Mouse (Mus musculus): ENCODE data around the gene Coq8a.
A peak's percentile ranks its signal among the peaks of the same experiment; 100 is the strongest.

Coq8a gene

GRCm38 (mm10) chr1:180197956-180198355, 1.4 kb downstream of the Coq8a start:
- DNase-seq (ENCODE audit: low spot score): no peak

GRCm38 (mm10) chr1:180196508-180196907, 2.9 kb downstream of the Coq8a start:
- no peak for DNase-seq (ENCODE audit: low spot score)

DNA sequence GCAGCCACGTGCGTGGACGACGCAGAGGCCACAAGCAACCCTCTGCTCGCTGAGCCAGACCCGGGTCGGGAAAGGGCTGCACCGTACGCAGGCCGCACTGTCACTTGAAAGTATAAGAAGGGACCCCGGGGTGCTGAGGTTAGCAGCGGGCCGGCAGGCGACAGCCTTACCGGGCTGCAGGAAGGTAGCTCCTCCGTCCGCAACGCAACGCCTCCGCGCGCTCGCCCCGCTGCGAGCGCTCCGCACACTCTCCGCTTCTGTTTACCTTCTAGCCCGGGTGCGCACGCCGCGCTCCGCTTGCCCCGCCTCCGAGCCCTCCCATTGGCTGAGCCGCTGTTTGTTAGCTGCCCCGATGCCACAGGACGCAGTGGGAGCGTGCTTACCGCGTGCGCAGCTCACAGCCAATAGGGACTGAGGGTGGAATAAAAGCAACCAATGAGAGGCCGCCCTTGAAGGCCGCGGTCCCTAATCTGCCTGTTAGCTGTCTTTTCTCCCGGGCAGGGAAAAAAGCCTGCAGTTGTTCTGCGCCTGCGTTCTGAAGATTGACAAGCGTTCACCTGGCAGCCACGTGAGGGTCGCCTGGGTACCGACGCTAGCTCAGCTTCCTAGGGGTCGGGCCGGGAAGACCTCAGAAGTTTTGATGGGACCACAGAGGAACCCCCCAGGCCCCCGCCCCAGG, 3.6 kb downstream of the Coq8a start:
- DNase-seq (ENCODE audit: low spot score): peak; percentile 96

- DNase-seq (ENCODE audit: low spot score): peak; percentile 10
Observed at GRCm38 (mm10) chr1:180194781-180195471, 4.5 kb downstream of the Coq8a start.

GRCm38 (mm10) chr1:180194048-180194447, 5.4 kb downstream of the Coq8a start:
- no peak for DNase-seq (ENCODE audit: low spot score)

- no peak for DNase-seq (ENCODE audit: low spot score)
Observed at GRCm38 (mm10) chr1:180193391-180193935, 5.9 kb downstream of the Coq8a start.

GRCm38 (mm10) chr1:180192866-180193265, 6.5 kb downstream of the Coq8a start:
- no peak for DNase-seq (ENCODE audit: low spot score)

GRCm38 (mm10) chr1:180191651-180192220, 7.7 kb downstream of the Coq8a start:
- no peak for DNase-seq (ENCODE audit: low spot score)

DNA sequence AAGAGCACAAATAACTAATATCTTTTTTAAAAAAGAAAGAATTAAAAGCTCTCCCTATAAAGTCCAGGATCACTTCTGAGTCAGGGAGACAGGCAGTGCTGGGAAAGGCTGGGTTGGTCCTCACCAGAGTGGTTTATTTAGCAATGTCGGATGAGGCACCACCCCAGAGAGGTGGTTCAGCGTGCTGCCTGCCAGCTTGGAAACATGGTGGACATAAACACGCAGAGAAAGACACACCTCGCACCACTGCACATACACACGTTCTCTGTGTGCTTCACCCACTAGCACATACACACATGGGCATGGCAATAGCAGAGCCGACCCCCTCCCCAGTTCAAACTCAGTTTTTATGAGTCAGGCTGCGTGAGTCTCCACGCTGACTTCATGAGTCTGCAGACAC, 8.3 kb downstream of the Coq8a start:
- DNase-seq (ENCODE audit: low spot score): no peak

GRCm38 (mm10) chr1:180188951-180189350, 10.5 kb downstream of the Coq8a start:
- no peak for DNase-seq (ENCODE audit: low spot score)

DNA sequence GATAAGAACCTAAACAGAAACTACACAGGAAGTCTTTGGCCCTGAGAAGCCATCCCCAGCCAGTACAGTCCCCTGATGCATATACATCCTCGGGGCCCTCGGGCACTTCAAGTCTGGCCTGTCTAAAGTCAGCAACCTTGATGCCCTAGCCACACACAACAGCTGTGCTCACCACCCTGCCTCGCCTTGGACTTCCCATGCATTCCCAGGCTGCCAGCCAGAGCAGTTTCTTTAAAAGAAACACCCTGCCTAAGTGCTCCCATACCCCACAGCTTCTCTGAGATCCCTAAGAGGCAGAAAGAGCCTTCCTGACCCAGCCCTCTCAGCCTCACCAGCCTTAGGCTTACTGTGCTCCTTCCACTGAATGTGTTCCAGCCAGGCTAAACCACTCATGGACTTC, 13.0 kb downstream of the Coq8a start:
- DNase-seq (ENCODE audit: low spot score): no peak

DNA sequence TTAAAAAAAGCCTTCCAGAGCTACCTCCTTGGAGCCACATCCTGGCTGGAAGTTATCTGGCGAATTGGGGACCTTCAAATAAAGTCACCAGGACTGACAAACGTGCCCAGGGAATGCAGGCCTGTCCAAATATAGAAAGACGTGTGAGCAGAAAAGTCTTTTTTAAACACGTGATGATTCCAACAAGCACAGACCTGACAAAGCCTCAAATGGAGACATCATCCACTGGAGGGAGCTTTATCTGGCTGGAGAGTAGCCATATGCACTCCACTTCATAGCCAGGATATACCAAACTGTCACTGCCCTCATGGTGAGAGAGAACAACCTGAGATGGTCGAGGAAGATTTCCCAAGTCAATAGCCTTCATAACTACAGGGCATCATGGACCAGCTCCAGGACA, 13.5 kb downstream of the Coq8a start:
- no peak for DNase-seq (ENCODE audit: low spot score)

GRCm38 (mm10) chr1:180184768-180185167, 14.6 kb downstream of the Coq8a start:
- no peak for DNase-seq (ENCODE audit: low spot score)

GRCm38 (mm10) chr1:180183525-180184159, 15.8 kb downstream of the Coq8a start:
- no peak for DNase-seq (ENCODE audit: low spot score)

DNA sequence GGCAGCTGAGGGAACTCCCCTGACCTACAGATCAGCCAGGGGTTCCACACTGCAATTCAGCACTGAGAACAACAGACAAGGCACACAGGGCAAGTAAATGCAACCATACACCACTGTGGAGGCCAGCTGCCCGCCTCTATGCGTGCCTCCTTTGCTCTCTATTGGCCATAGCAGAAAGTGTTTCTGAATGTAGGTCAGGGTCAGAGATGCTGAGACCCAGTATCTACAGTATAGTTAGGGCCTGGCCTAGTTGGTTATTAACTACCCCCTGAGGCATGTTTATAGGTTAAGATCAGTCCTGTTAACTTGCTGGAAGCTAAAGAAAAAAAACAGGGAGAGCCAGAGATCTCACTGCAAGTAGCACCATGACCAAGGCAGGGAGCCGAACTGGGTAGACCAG, 16.7 kb downstream of the Coq8a start:
- DNase-seq (ENCODE audit: low spot score): no peak

GRCm38 (mm10) chr1:180181966-180182319, 17.5 kb downstream of the Coq8a start:
- no peak for DNase-seq (ENCODE audit: low spot score)

- no peak for DNase-seq (ENCODE audit: low spot score)
Observed at GRCm38 (mm10) chr1:180181304-180181965, 18.0 kb downstream of the Coq8a start.

GRCm38 (mm10) chr1:180179840-180180239, 19.6 kb downstream of the Coq8a start:
- no peak for DNase-seq (ENCODE audit: low spot score)

GRCm38 (mm10) chr1:180179100-180179499, 20.3 kb downstream of the Coq8a start:
- no peak for DNase-seq (ENCODE audit: low spot score)

GRCm38 (mm10) chr1:180178340-180178739, 21.1 kb downstream of the Coq8a start:
- DNase-seq (ENCODE audit: low spot score): no peak

- DNase-seq (ENCODE audit: low spot score): no peak
Observed at GRCm38 (mm10) chr1:180176784-180177183, 22.6 kb downstream of the Coq8a start.

- no peak for DNase-seq (ENCODE audit: low spot score)
Observed at GRCm38 (mm10) chr1:180175635-180176034, 23.8 kb downstream of the Coq8a start.

Data from c-Kit-positive CD71-positive TER-119-positive erythroid progenitor cells, embryonic 14.5 days (primary cell).